Mouse (Mus musculus) thymus, adult 2 months (tissue): ENCODE results near the gene Itpr1. TPM values are rescaled to one million over a fixed set of nuclear protein-coding genes. Genes with fewer than 3 reads are reported as not detected.

Source experiments
- DNase-seq: peaks from one replicate; pipeline ENCODE4 v3.0.0; 2021
- H3K27ac ChIP-seq: fragments of 200-500 bp; 2 replicates; pipeline ENCODE4 v1.5.1; 2012; ENCODE audit warnings: low read length, control low read depth; ENCODE audit not compliant: control insufficient read depth, insufficient read depth
- H3K27me3 ChIP-seq: fragments of 200-500 bp; 2 replicates; pipeline ENCODE4 v1.6.1; 2012; ENCODE audit warnings: mild to moderate bottlenecking, low read length, moderate library complexity, mixed read lengths; ENCODE audit not compliant: control insufficient read depth, insufficient read depth
- H3K36me3 ChIP-seq: fragments of 200-500 bp; 2 replicates; pipeline ENCODE4 v1.6.1; 2012; ENCODE audit warnings: mild to moderate bottlenecking, low read length, moderate library complexity; ENCODE audit not compliant: control insufficient read depth, insufficient read depth
- H3K4me1 ChIP-seq: fragments of 200-500 bp; replicated peaks from 2 replicates; pipeline ENCODE4 v1.6.1; 2012; ENCODE audit warnings: low read length; ENCODE audit not compliant: control insufficient read depth, insufficient read depth
- H3K4me3 ChIP-seq: fragments of 200-500 bp; 2 replicates; pipeline ENCODE4 v1.5.1; 2012; ENCODE audit warnings: mild to moderate bottlenecking, low read length, control low read depth, moderate library complexity; ENCODE audit not compliant: control insufficient read depth, insufficient read depth
- CTCF ChIP-seq: fragments of 200-500 bp; IDR thresholded peaks from 2 replicates; pipeline ENCODE4 v1.5.1; 2012; ENCODE audit warnings: mild to moderate bottlenecking, control low read depth, low read length, moderate library complexity, borderline replicate concordance; ENCODE audit not compliant: control insufficient read depth, poor library complexity, insufficient read depth; ENCODE audit errors: extremely low read depth
- POLR2A ChIP-seq: fragments of 200-500 bp; IDR thresholded peaks from 2 replicates; pipeline ENCODE4 v1.6.1; 2012; ENCODE audit warnings: mild to moderate bottlenecking, low read length, control low read depth, moderate library complexity; ENCODE audit not compliant: control insufficient read depth, poor library complexity, insufficient read depth; ENCODE audit errors: extremely low read depth
- WGBS: fragments of 180-500 bp; shearing (Covaris S2); methylation state at CpG from one replicate; pipeline ENCODE4 v1.1.7; 2018; 5-methylcytosine and 5-hydroxymethylcytosine counted together
- polyA plus RNA-seq: library from polyadenylated mRNA; depleted of rRNA; stranded (reverse); fragments of >200 nt; gene quantifications from 2 replicates; pipeline ENCODE4 v1.2.3, GENCODE M21; 2012

Gene Itpr1
- polyA plus RNA-seq, 1 experiment: 28.8 TPM

- Histone ChIP-seq H3K27me3 (no peaks in the 10 kb centered on the region), H3K4me1 (no peaks in the 10 kb centered on the region), H3K4me3 (no peak overlapping the region), H3K27ac (no peak overlapping the region), H3K36me3 (peaks cover 32% of the 10 kb centered on the region)
- TF ChIP-seq CTCF (no peak), POLR2A (no peak)
- 93% methylated on average over 3 of the region's 3 CpGs for WGBS
- no peak for DNase-seq
These were observed 166.1 kb downstream of the Itpr1 start for GRCm38 (mm10) chr6:108379041-108379440.

GRCm38 (mm10) chr6:108380209-108380608 lies 167.3 kb downstream of the Itpr1 start:
- Histone ChIP-seq H3K36me3 (peaks cover 40% of the 10 kb centered on the region), H3K27ac (no peak overlapping the region), H3K27me3 (no peaks in the 10 kb centered on the region), H3K4me1 (no peaks in the 10 kb centered on the region), H3K4me3 (no peak overlapping the region)
- TF ChIP-seq POLR2A (no peak), CTCF (no peak)
- DNase-seq: no peak
- 88% methylated on average over 2 of the region's 2 CpGs for WGBS

DNA sequence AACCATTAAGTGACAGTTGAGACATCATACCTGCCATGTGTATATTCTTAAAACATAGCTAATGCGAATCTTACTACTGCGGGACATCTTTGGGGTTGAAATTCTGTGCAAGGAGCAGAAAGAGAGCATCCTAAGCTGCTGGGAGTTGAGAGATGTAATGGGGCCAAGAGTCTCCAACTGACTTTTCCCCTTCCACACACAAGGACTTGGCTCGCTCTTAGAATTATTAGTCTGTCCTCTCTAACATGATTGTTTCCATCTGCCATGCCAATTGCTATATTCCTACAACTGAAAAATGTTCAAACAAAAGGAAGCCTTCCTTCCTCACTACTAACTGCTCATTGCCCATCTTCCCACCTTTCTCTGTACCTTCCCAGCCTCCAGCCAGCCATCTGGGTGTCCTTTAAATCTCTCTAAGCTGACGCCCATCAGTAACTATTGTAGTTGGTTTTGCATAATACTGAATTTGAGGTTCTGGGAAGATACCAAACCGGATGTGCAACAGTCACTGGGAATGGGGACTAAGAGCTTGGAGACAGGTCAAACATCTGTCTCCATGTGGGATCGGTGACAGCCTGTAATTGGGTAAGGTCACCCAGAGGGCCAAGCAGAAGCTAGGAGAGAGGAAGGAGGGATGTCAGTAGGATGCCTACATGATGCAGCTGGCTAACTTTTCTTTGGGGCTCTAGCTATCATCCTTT lies 177.9 kb downstream of the Itpr1 start:
- no peak for DNase-seq
- WGBS: 98% methylated on average over 6 of the region's 6 CpGs
- TF ChIP-seq CTCF: no peak
- TF ChIP-seq POLR2A: no peak
- H3K4me1 ChIP-seq: no peaks in the 10 kb centered on the region
- H3K27ac ChIP-seq: no peak overlapping the region
- no peak overlapping the region for H3K4me3 ChIP-seq
- no peaks in the 10 kb centered on the region for H3K27me3 ChIP-seq
- peaks cover 74% of the 10 kb centered on the region for H3K36me3 ChIP-seq

GRCm38 (mm10) chr6:108393131-108393530 lies 180.2 kb downstream of the Itpr1 start:
- H3K27ac ChIP-seq: no peak overlapping the region
- H3K4me3 ChIP-seq: no peak overlapping the region
- TF ChIP-seq POLR2A: no peak
- no peak for TF ChIP-seq CTCF
- 97% methylated on average over 8 of the region's 8 CpGs for WGBS
- no peaks in the 10 kb centered on the region for H3K4me1 ChIP-seq
- DNase-seq: no peak
- peaks cover 66% of the 10 kb centered on the region for H3K36me3 ChIP-seq
- H3K27me3 ChIP-seq: no peaks in the 10 kb centered on the region

- 96% methylated on average over 3 of the region's 3 CpGs for WGBS
- TF ChIP-seq CTCF (no peak), POLR2A (no peak)
- Histone ChIP-seq H3K27ac (no peak overlapping the region), H3K27me3 (no peaks in the 10 kb centered on the region), H3K4me1 (no peaks in the 10 kb centered on the region), H3K36me3 (peaks cover 77% of the 10 kb centered on the region), H3K4me3 (no peak overlapping the region)
- no peak for DNase-seq
These were observed 185.1 kb downstream of the Itpr1 start for GRCm38 (mm10) chr6:108397956-108398355.

GRCm38 (mm10) chr6:108401412-108401955 lies 188.6 kb downstream of the Itpr1 start:
- Histone ChIP-seq H3K36me3 (peaks cover 83% of the 10 kb centered on the region), H3K4me1 (no peaks in the 10 kb centered on the region)
- WGBS: 94% methylated on average over 10 of the region's 10 CpGs

More at GRCm38 (mm10) chr6:108401412-108401955, 188.6 kb downstream of the Itpr1 start:
- H3K4me3 ChIP-seq: no peak overlapping the region
- no peaks in the 10 kb centered on the region for H3K27me3 ChIP-seq
- DNase-seq: no peak
- TF ChIP-seq POLR2A (no peak), CTCF (no peak)
- no peak overlapping the region for H3K27ac ChIP-seq
